Mouse (Mus musculus) thymus, adult 18-20 months (tissue): Measurements from ENCODE around the gene Rbfox3.

Source experiments
- DNase-seq, 2 experiments: peaks; one replicate each; pipeline ENCODE4 v3.0.0; 2022; ENCODE audit warnings: mixed read lengths in 2 of 2

Gene Rbfox3

GRCm38 (mm10) chr11:118714601-118715524, 196.5 kb downstream of the Rbfox3 start:
- no peak for DNase-seq

- DNase-seq: no peak
Measured at GRCm38 (mm10) chr11:118712761-118713160, 198.6 kb downstream of the Rbfox3 start.

- DNase-seq: no peak
Measured at GRCm38 (mm10) chr11:118712058-118712457, 199.3 kb downstream of the Rbfox3 start.

- no peak for DNase-seq
Measured at GRCm38 (mm10) chr11:118710035-118710434, 201.4 kb downstream of the Rbfox3 start.

GRCm38 (mm10) chr11:118696226-118696930, 215.0 kb downstream of the Rbfox3 start:
- no peak for DNase-seq

GRCm38 (mm10) chr11:118693276-118693675, 218.1 kb downstream of the Rbfox3 start:
- no peak for DNase-seq

GRCm38 (mm10) chr11:118690262-118690661, 221.1 kb downstream of the Rbfox3 start:
- DNase-seq: no peak

GRCm38 (mm10) chr11:118685397-118685796, 226.0 kb downstream of the Rbfox3 start:
- no peak for DNase-seq

GRCm38 (mm10) chr11:118684665-118685064, 226.7 kb downstream of the Rbfox3 start:
- DNase-seq: no peak

- no peak for DNase-seq
Measured at GRCm38 (mm10) chr11:118680699-118681098, 230.7 kb downstream of the Rbfox3 start.

GRCm38 (mm10) chr11:118679736-118680410, 231.5 kb downstream of the Rbfox3 start:
- DNase-seq: no peak

- no peak for DNase-seq
Measured at GRCm38 (mm10) chr11:118678515-118679104, 232.8 kb downstream of the Rbfox3 start.

- DNase-seq: no peak
Measured at GRCm38 (mm10) chr11:118677277-118677676, 234.1 kb downstream of the Rbfox3 start.

GRCm38 (mm10) chr11:118676364-118676763, 235.0 kb downstream of the Rbfox3 start:
- DNase-seq: no peak

GRCm38 (mm10) chr11:118671958-118672357, 239.4 kb downstream of the Rbfox3 start:
- DNase-seq: no peak

GRCm38 (mm10) chr11:118671216-118671615, 240.2 kb downstream of the Rbfox3 start:
- no peak for DNase-seq

GRCm38 (mm10) chr11:118669820-118670219, 241.6 kb downstream of the Rbfox3 start:
- no peak for DNase-seq

GRCm38 (mm10) chr11:118668351-118668750, 243.0 kb downstream of the Rbfox3 start:
- no peak for DNase-seq

- DNase-seq: no peak
Measured at GRCm38 (mm10) chr11:118667946-118668345, 243.5 kb downstream of the Rbfox3 start.

- DNase-seq: no peak
Measured at GRCm38 (mm10) chr11:118666172-118666571, 245.2 kb downstream of the Rbfox3 start.

GRCm38 (mm10) chr11:118663305-118663704, 248.1 kb downstream of the Rbfox3 start:
- DNase-seq: no peak

GRCm38 (mm10) chr11:118659305-118659704, 252.1 kb downstream of the Rbfox3 start:
- no peak for DNase-seq

- DNase-seq: no peak
Measured at GRCm38 (mm10) chr11:118655833-118656232, 255.6 kb downstream of the Rbfox3 start.
